Mouse (Mus musculus) limb, embryonic 11.5 days (tissue): ENCODE results near the gene A2ml1. TPM values are rescaled to one million over a fixed set of nuclear protein-coding genes. Genes with fewer than 3 reads are reported as not detected.

Experiments used
- polyA plus RNA-seq: library from polyadenylated mRNA; unstranded; fragments of >200 nt; fragmentation: Nextera tagmentation; extraction: Ambion mirVana; gene quantifications from 2 replicates; pipeline ENCODE4 v1.2.1, GENCODE M21; 2014

A2ml1 gene
- polyA plus RNA-seq, 1 experiment from 2014 or later, result not detected

Other genes starting within 250 kb of the A2ml1 start
- 21.4 and 22.3 TPM in 2 replicates for gene Tulp3, start 225.8 kb downstream of the A2ml1 start, polyA plus RNA-seq
- gene Rhno1, start 218.7 kb downstream of the A2ml1 start, polyA plus RNA-seq, result 190 and 195 TPM in 2 replicates
- 50.9 and 61.1 TPM in 2 replicates for gene Foxm1, start 218.6 kb downstream of the A2ml1 start, polyA plus RNA-seq
- gene Tex52, start 206.2 kb downstream of the A2ml1 start, polyA plus RNA-seq, result 0.33 TPM in 1 of 2 replicates, not detected in the other
- not detected in 2 replicates for gene Gm44596, start 206.1 kb downstream of the A2ml1 start, polyA plus RNA-seq
- gene Nrip2, start 182.3 kb downstream of the A2ml1 start, polyA plus RNA-seq, result 2.1 TPM in 2 replicates
- 35.0 and 35.3 TPM in 2 replicates for gene Itfg2, start 156.7 kb downstream of the A2ml1 start, polyA plus RNA-seq
- gene Fkbp4, start 142.9 kb downstream of the A2ml1 start, polyA plus RNA-seq, result 671 and 692 TPM in 2 replicates
- 0.03 TPM in 1 of 2 replicates, not detected in the other for gene Pzp, start 54.9 kb downstream of the A2ml1 start, polyA plus RNA-seq
- not detected in 2 replicates for gene Klrb1a, start 41.9 kb upstream of the A2ml1 start, polyA plus RNA-seq
- gene Clec2h, start 80.8 kb upstream of the A2ml1 start, polyA plus RNA-seq, result not detected in 2 replicates
- gene Klrb1, start 141.5 kb upstream of the A2ml1 start, polyA plus RNA-seq, result not detected in 2 replicates
- gene Klrb1c, start 207.6 kb upstream of the A2ml1 start, polyA plus RNA-seq, result not detected in 2 replicates
- not detected in 2 replicates for gene Gm44511, start 244.7 kb upstream of the A2ml1 start, polyA plus RNA-seq
- not detected in 2 replicates for gene Klrb1b, start 244.7 kb upstream of the A2ml1 start, polyA plus RNA-seq